ENCODE assay signal across 8 mouse cellular contexts in genomic region chr4:137728399-137729154, GRCm38 (mm10).
DNase-seq lines count a peak whose midpoint lies in the region; ATAC-seq lines count a peak whose summit lies in the region.

No protein-coding gene starts in this region.

- H3K9me3 ChIP-seq in kidney, embryonic 14.5 days (ENCODE audit: control insufficient read depth, low read length) = no peaks in the 10 kb centered on the region
- no peaks in the 10 kb centered on the region for H3K9me3 ChIP-seq in forebrain, embryonic 13.5 days (replicated peaks)
- H3K9me3 ChIP-seq in limb, embryonic 10.5 days (replicated peaks) = no peaks in the 10 kb centered on the region

- DNase-seq in kidney, adult 18-20 months = no peak
- DNase-seq in R1 (ENCODE audit: low read depth, low spot score) = peak; percentile 80
- DNase-seq in limb, embryonic 10.5 days (ENCODE audit: low spot score) = no peak
- DNase-seq in retina, postnatal 7 days (ENCODE audit: low read depth, low spot score) = peak; percentile 31

- ATAC-seq in kidney, embryonic 14.5 days (ENCODE audit: low FRiP score, low TSS enrichment) = 0 out of 2 replicates have a peak, but pooled peaks have one; percentile 41
- peak; percentile 71 for ATAC-seq in forebrain, embryonic 13.5 days
- ATAC-seq in monocyte, adult 5-6 weeks (replicated peaks; ENCODE audit: insufficient number of reproducible peaks, low FRiP score, low TSS enrichment, poor library complexity, severe bottlenecking) = no peak
- no peak for ATAC-seq in activated CD4-positive, CD25-positive, alpha-beta regulatory T cell, adult 4 months

- peaks cover 13% of the 10 kb centered on the region; the same call in 1 of the 2 replicates for H3K4me1 ChIP-seq in kidney, embryonic 14.5 days (ENCODE audit: control insufficient read depth, insufficient read depth, low read length)
- peaks cover 36% of the 10 kb centered on the region for H3K4me1 ChIP-seq in forebrain, embryonic 13.5 days
- H3K4me1 ChIP-seq in limb, embryonic 10.5 days = peaks cover 50% of the 10 kb centered on the region

- WGBS in kidney, embryonic 14.5 days = 8% methylated on average over 17 of the region's 17 CpGs
- WGBS in forebrain, embryonic 13.5 days = 5% methylated on average over 17 of the region's 17 CpGs
- 5% methylated on average over 17 of the region's 17 CpGs for WGBS in limb, embryonic 10.5 days

- H3K9ac ChIP-seq in kidney, embryonic 14.5 days (ENCODE audit: low read depth, low read length) = 0 out of 2 replicates have a peak overlapping the region, but pooled peaks have one; percentile 12
- H3K9ac ChIP-seq in forebrain, embryonic 13.5 days = peak overlapping the region; percentile 63

- no peak overlapping the region for H3K27ac ChIP-seq in kidney, embryonic 14.5 days (ENCODE audit: low read depth, low read length)
- H3K27ac ChIP-seq in forebrain, embryonic 13.5 days = no peak overlapping the region
- H3K27ac ChIP-seq in limb, embryonic 10.5 days = no peak overlapping the region

- H3K4me3 ChIP-seq in kidney, embryonic 14.5 days (ENCODE audit: low read length) = peak overlapping the region; percentile 32
- peak overlapping the region; percentile 48 for H3K4me3 ChIP-seq in forebrain, embryonic 13.5 days
- H3K4me3 ChIP-seq in limb, embryonic 10.5 days = peak overlapping the region; percentile 33

- no peaks in the 10 kb centered on the region for H3K36me3 ChIP-seq in kidney, embryonic 14.5 days (ENCODE audit: control insufficient read depth, insufficient read depth, low read length)
- no peaks in the 10 kb centered on the region for H3K36me3 ChIP-seq in forebrain, embryonic 13.5 days (ENCODE audit: poor library complexity, severe bottlenecking)
- H3K36me3 ChIP-seq in limb, embryonic 10.5 days = no peaks in the 10 kb centered on the region

- H3K4me2 ChIP-seq in kidney, embryonic 14.5 days (replicated peaks; ENCODE audit: low read depth, low read length) = peak overlapping the region; percentile 51
- H3K4me2 ChIP-seq in forebrain, embryonic 13.5 days = peak overlapping the region; percentile 86

- H3K27me3 ChIP-seq in kidney, embryonic 14.5 days (ENCODE audit: control insufficient read depth, insufficient read depth, low read length) = peaks cover 25% of the 10 kb centered on the region
- H3K27me3 ChIP-seq in forebrain, embryonic 13.5 days = peaks cover 23% of the 10 kb centered on the region
- peaks cover 74% of the 10 kb centered on the region for H3K27me3 ChIP-seq in limb, embryonic 10.5 days (ENCODE audit: low read depth, poor library complexity, severe bottlenecking)

Comparison
In these comparisons a context has a peak if more than half of its experiments do, and no peak if none do; other contexts are left out.
1. ATAC-seq: peak in kidney, embryonic 14.5 days (single experiment) and forebrain, embryonic 13.5 days (single experiment); none in monocyte, adult 5-6 weeks (single experiment) and activated CD4-positive, CD25-positive, alpha-beta regulatory T cell, adult 4 months (single experiment).
2. DNase-seq: peak in R1 (single experiment) and retina, postnatal 7 days (single experiment); none in kidney, adult 18-20 months (single experiment) and limb, embryonic 10.5 days (single experiment).
3. Peak in every context shown above with its lines, with median percentiles within 50 percentile points of each other: H3K4me3 ChIP-seq.